Mouse (Mus musculus): ENCODE measurements around the gene Qsox2.

DNA sequence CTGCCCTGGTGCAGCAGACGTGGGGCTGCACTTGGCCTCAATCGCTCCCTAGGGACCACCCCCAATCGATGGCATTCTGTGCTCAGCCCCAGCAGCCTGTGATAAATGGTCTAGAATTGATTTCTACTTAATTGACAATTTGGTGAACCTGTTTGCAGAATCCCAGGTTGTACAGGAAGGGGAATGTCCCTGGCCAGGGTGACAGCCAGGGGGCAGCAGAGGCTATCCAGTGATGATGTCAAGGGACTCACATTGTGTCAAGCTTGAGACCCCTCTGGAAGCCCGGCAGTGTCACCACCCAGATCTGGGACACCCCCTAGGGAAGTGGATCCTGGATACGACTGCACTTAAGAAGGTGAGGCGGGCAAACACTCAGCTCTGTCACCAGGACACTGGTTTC is 54.7 kb downstream of the Qsox2 start:
- TF ChIP-seq CTCF (conservative IDR thresholded peaks at IDR 0.05; ENCODE audit: low read length) (peak; percentile 63), NANOG (IDR thresholded peaks at IDR 0.05; ENCODE audit: borderline replicate concordance, low read length) (no peak), POU5F1 (IDR thresholded peaks at IDR 0.05; ENCODE audit: borderline replicate concordance, low read length) (no peak)

All from E14TG2a.4 (cell line).